Mouse (Mus musculus) embryonic facial prominence, embryonic 10.5 days (tissue): ENCODE measurements around the gene Plin2. TPM values are rescaled to one million over a fixed set of nuclear protein-coding genes. Genes with fewer than 3 reads are reported as not detected.

Experiments used
- DNase-seq: peaks from one replicate; pipeline ENCODE4 v3.0.0-alpha.2; 2017; ENCODE audit warnings: low spot score
- H3K27ac ChIP-seq: fragments of 300-500 bp; sonication (generic); replicated peaks from 2 replicates; pipeline ENCODE4 v1.5.1; 2016; ENCODE audit warnings: mild to moderate bottlenecking
- H3K27me3 ChIP-seq: fragments of 300-500 bp; sonication (generic); replicated peaks from 2 replicates; pipeline ENCODE4 v1.6.1; 2016; ENCODE audit warnings: low read depth, mild to moderate bottlenecking; ENCODE audit not compliant: poor library complexity, severe bottlenecking
- H3K36me3 ChIP-seq: fragments of 300-500 bp; sonication (generic); replicated peaks from 2 replicates; pipeline ENCODE4 v1.6.1; 2016; ENCODE audit warnings: mild to moderate bottlenecking, moderate library complexity
- H3K4me1 ChIP-seq: fragments of 300-500 bp; sonication (generic); 2 replicates; pipeline ENCODE4 v1.6.1; 2016
- H3K4me3 ChIP-seq: fragments of 300-500 bp; sonication (generic); 2 replicates; pipeline ENCODE4 v1.5.1; 2016; ENCODE audit warnings: mild to moderate bottlenecking, moderate library complexity
- H3K9me3 ChIP-seq: fragments of 300-500 bp; sonication (generic); 2 replicates; pipeline ENCODE4 v1.6.1; 2016; ENCODE audit warnings: mild to moderate bottlenecking
- WGBS: fragments of 180-500 bp; shearing (Covaris S2); methylation state at CpG from one replicate; pipeline ENCODE4 v1.1.7; 2016; 5-methylcytosine and 5-hydroxymethylcytosine counted together
- polyA plus RNA-seq: library from polyadenylated mRNA; unstranded; fragments of >200 nt; fragmentation: Nextera tagmentation; extraction: Ambion mirVana; gene quantifications from 2 replicates; pipeline ENCODE4 v1.2.1, GENCODE M21; 2016

The Plin2 gene
- polyA plus RNA-seq, 1 experiment from 2014 or later: 70.4 TPM

- WGBS: 90% methylated on average over 7 of the region's 7 CpGs
- DNase-seq: no peak
- Histone ChIP-seq H3K36me3 (no peaks in the 10 kb centered on the region), H3K9me3 (no peaks in the 10 kb centered on the region), H3K27me3 (no peaks in the 10 kb centered on the region), H3K4me3 (no peak overlapping the region), H3K27ac (no peak overlapping the region), H3K4me1 (peaks cover 3% of the 10 kb centered on the region; the same call in 1 of the 2 replicates)
Observed at GRCm38 (mm10) chr4:86692931-86693330, 23.1 kb upstream of the Plin2 start.

GRCm38 (mm10) chr4:86691290-86691689, 21.4 kb upstream of the Plin2 start:
- Histone ChIP-seq H3K27me3 (no peaks in the 10 kb centered on the region), H3K27ac (no peak overlapping the region), H3K36me3 (no peaks in the 10 kb centered on the region), H3K4me3 (no peak overlapping the region), H3K4me1 (peaks cover 3% of the 10 kb centered on the region; the same call in 1 of the 2 replicates), H3K9me3 (no peaks in the 10 kb centered on the region)
- 77% methylated on average over 4 of the region's 4 CpGs for WGBS
- no peak for DNase-seq

- Histone ChIP-seq H3K4me1 (peaks cover 3% of the 10 kb centered on the region; the same call in 1 of the 2 replicates), H3K27ac (no peak overlapping the region), H3K9me3 (no peaks in the 10 kb centered on the region), H3K27me3 (no peaks in the 10 kb centered on the region), H3K4me3 (no peak overlapping the region), H3K36me3 (no peaks in the 10 kb centered on the region)
- DNase-seq: no peak
- 86% methylated on average over 6 of the region's 6 CpGs for WGBS
Observed at GRCm38 (mm10) chr4:86690768-86691167, 20.9 kb upstream of the Plin2 start.

- DNase-seq: no peak
- H3K9me3 ChIP-seq: no peaks in the 10 kb centered on the region
- H3K36me3 ChIP-seq: no peaks in the 10 kb centered on the region
- peaks cover 6% of the 10 kb centered on the region; the same call in 1 of the 2 replicates for H3K4me1 ChIP-seq
- no peak overlapping the region for H3K4me3 ChIP-seq
- H3K27me3 ChIP-seq: no peaks in the 10 kb centered on the region
- H3K27ac ChIP-seq: no peak overlapping the region
- 62% methylated on average over 7 of the region's 7 CpGs for WGBS
Observed at GRCm38 (mm10) chr4:86690194-86690593, 20.3 kb upstream of the Plin2 start.

GRCm38 (mm10) chr4:86689056-86689735, 19.3 kb upstream of the Plin2 start:
- Histone ChIP-seq H3K9me3 (no peaks in the 10 kb centered on the region), H3K27me3 (no peaks in the 10 kb centered on the region), H3K27ac (no peak overlapping the region), H3K4me1 (peaks cover 6% of the 10 kb centered on the region; the same call in 1 of the 2 replicates), H3K4me3 (no peak overlapping the region), H3K36me3 (no peaks in the 10 kb centered on the region)
- no peak for DNase-seq
- WGBS: 81% methylated on average over 10 of the region's 10 CpGs

GRCm38 (mm10) chr4:86686564-86686963, 16.7 kb upstream of the Plin2 start:
- Histone ChIP-seq H3K9me3 (no peaks in the 10 kb centered on the region), H3K27ac (no peak overlapping the region), H3K4me3 (no peak overlapping the region), H3K36me3 (no peaks in the 10 kb centered on the region), H3K27me3 (no peaks in the 10 kb centered on the region), H3K4me1 (peaks cover 6% of the 10 kb centered on the region; the same call in 1 of the 2 replicates)
- WGBS: 75% methylated on average over 3 of the region's 3 CpGs
- no peak for DNase-seq

- peaks cover 8% of the 10 kb centered on the region; the same call in 1 of the 2 replicates for H3K4me1 ChIP-seq
- H3K9me3 ChIP-seq: no peaks in the 10 kb centered on the region
- H3K36me3 ChIP-seq: no peaks in the 10 kb centered on the region
Observed at GRCm38 (mm10) chr4:86686009-86686366, 16.1 kb upstream of the Plin2 start.

GRCm38 (mm10) chr4:86685231-86686008, 15.6 kb upstream of the Plin2 start:
- H3K9me3 ChIP-seq: no peaks in the 10 kb centered on the region
- 64% methylated on average over 11 of the region's 11 CpGs for WGBS
- H3K4me1 ChIP-seq: peaks cover 8% of the 10 kb centered on the region; the same call in 1 of the 2 replicates
- H3K27ac ChIP-seq: no peak overlapping the region
- no peaks in the 10 kb centered on the region for H3K27me3 ChIP-seq
- no peak for DNase-seq
- no peaks in the 10 kb centered on the region for H3K36me3 ChIP-seq
- no peak overlapping the region for H3K4me3 ChIP-seq

More at GRCm38 (mm10) chr4:86686009-86686366, 16.1 kb upstream of the Plin2 start:
- 76% methylated on average over 2 of the region's 2 CpGs for WGBS
- DNase-seq: no peak
- Histone ChIP-seq H3K4me3 (no peak overlapping the region), H3K27me3 (no peaks in the 10 kb centered on the region), H3K27ac (no peak overlapping the region)

- DNase-seq: no peak
Observed at GRCm38 (mm10) chr4:86684806-86685205, 14.9 kb upstream of the Plin2 start.

GRCm38 (mm10) chr4:86683746-86684145, 13.9 kb upstream of the Plin2 start:
- Histone ChIP-seq H3K4me1 (0 out of 2 replicates have a peak, but pooled peaks cover 5% of the 10 kb centered on the region), H3K36me3 (no peaks in the 10 kb centered on the region), H3K27me3 (no peaks in the 10 kb centered on the region), H3K27ac (no peak overlapping the region), H3K9me3 (no peaks in the 10 kb centered on the region), H3K4me3 (no peak overlapping the region)
- WGBS: 87% methylated on average over 5 of the region's 5 CpGs
- no peak for DNase-seq

More at GRCm38 (mm10) chr4:86684806-86685205, 14.9 kb upstream of the Plin2 start:
- Histone ChIP-seq H3K4me1 (0 out of 2 replicates have a peak, but pooled peaks cover 5% of the 10 kb centered on the region), H3K9me3 (no peaks in the 10 kb centered on the region), H3K27ac (no peak overlapping the region), H3K4me3 (no peak overlapping the region), H3K36me3 (no peaks in the 10 kb centered on the region), H3K27me3 (no peaks in the 10 kb centered on the region)
- WGBS: 90% methylated on average over 6 of the region's 6 CpGs

- no peak for DNase-seq
- Histone ChIP-seq H3K27ac (no peak overlapping the region), H3K27me3 (no peaks in the 10 kb centered on the region), H3K4me3 (no peak overlapping the region), H3K4me1 (0 out of 2 replicates have a peak, but pooled peaks cover 5% of the 10 kb centered on the region), H3K9me3 (no peaks in the 10 kb centered on the region), H3K36me3 (no peaks in the 10 kb centered on the region)
- 89% methylated on average over 5 of the region's 5 CpGs for WGBS
Observed at GRCm38 (mm10) chr4:86683280-86683679, 13.4 kb upstream of the Plin2 start.

- Histone ChIP-seq H3K4me1 (0 out of 2 replicates have a peak, but pooled peaks cover 5% of the 10 kb centered on the region), H3K27ac (no peak overlapping the region)
- WGBS: 75% methylated on average over 2 of the region's 2 CpGs
Observed at GRCm38 (mm10) chr4:86681846-86682245, 12.0 kb upstream of the Plin2 start.

More at GRCm38 (mm10) chr4:86681846-86682245, 12.0 kb upstream of the Plin2 start:
- Histone ChIP-seq H3K9me3 (no peaks in the 10 kb centered on the region), H3K4me3 (no peak overlapping the region), H3K36me3 (no peaks in the 10 kb centered on the region), H3K27me3 (no peaks in the 10 kb centered on the region)
- DNase-seq: no peak
